Mouse (Mus musculus) ES-Bruce4 (cell line): ENCODE measurements at regions not wholly inside any gene's neighbourhood (a gene's known extent, or its start where the extent isn't known, plus 50 kb on each side); places are given as distances from the start of the nearest gene placed in this dataset.

Experiments
- H3K27ac ChIP-seq: 2 replicates; pipeline ENCODE4 v1.5.1; 2012; ENCODE audit warnings: low read length, inconsistent platforms; ENCODE audit not compliant: insufficient read depth
- H3K27me3 ChIP-seq: 2 replicates; pipeline ENCODE4 v1.6.1; 2012; ENCODE audit warnings: mild to moderate bottlenecking, low read length, inconsistent platforms; ENCODE audit not compliant: control insufficient read depth, poor library complexity, insufficient read depth, severe bottlenecking
- H3K36me3 ChIP-seq: 2 replicates; pipeline ENCODE4 v1.6.1; 2012; ENCODE audit warnings: inconsistent platforms, mild to moderate bottlenecking, low read length, moderate library complexity; ENCODE audit not compliant: control insufficient read depth, poor library complexity, insufficient read depth, severe bottlenecking
- H3K4me1 ChIP-seq: one replicate; pipeline ENCODE4 v1.8.1; 2011; ENCODE audit warnings: low read length; ENCODE audit not compliant: control insufficient read depth, insufficient read depth
- H3K4me3 ChIP-seq: 2 replicates; pipeline ENCODE4 v1.5.1; 2011; ENCODE audit warnings: low read depth, mild to moderate bottlenecking, low read length
- H3K9ac ChIP-seq: 2 replicates; pipeline ENCODE4 v1.6.1; 2012; ENCODE audit warnings: low read depth, mild to moderate bottlenecking, inconsistent platforms; ENCODE audit not compliant: poor library complexity, severe bottlenecking
- H3K9me3 ChIP-seq: replicated peaks from 2 replicates; pipeline ENCODE4 v1.6.1; 2012; ENCODE audit warnings: mild to moderate bottlenecking, low read length, inconsistent platforms; ENCODE audit not compliant: control insufficient read depth, poor library complexity, insufficient read depth, severe bottlenecking
- CTCF ChIP-seq: IDR thresholded peaks from one replicate; pipeline ENCODE4 v1.8.1; 2011; ENCODE audit warnings: low read depth, low read length
- EP300 ChIP-seq: IDR thresholded peaks from 2 replicates; pipeline ENCODE4 v1.6.1; 2011; ENCODE audit warnings: low read depth, low read length; ENCODE audit not compliant: insufficient read depth
- POLR2A ChIP-seq: IDR thresholded peaks from one replicate; pipeline ENCODE4 v1.8.1; 2011; ENCODE audit warnings: low read length; ENCODE audit not compliant: insufficient read depth

DNA sequence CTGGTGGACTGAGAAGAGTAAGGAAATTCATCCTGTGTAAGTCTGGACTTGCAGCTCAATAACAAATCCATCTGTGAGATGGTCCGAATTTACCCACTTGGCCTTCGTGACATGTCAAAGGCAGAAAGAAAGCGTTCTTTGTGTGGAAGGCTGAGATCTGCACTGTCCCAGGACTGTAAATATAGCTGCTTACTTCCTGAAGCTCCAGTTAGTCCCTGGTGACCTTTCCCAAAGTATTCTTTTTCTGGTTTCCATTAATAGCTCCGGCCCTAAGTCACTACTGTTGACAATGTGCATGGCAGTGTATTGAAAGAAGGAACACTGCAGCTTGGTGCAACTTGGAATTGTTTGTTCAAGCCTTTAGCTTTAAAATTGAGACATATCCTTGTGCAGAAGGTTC, 163.2 kb downstream of the Tmx1 start:
- Histone ChIP-seq H3K4me1 (no peaks in the 10 kb centered on the region), H3K27me3 (no peaks in the 10 kb centered on the region; the same call in 1 of the 2 replicates), H3K4me3 (no peak overlapping the region), H3K9ac (no peak overlapping the region), H3K36me3 (no peaks in the 10 kb centered on the region), H3K9me3 (no peaks in the 10 kb centered on the region), H3K27ac (no peak overlapping the region)
- TF ChIP-seq EP300 (no peak), POLR2A (no peak), CTCF (no peak)

DNA sequence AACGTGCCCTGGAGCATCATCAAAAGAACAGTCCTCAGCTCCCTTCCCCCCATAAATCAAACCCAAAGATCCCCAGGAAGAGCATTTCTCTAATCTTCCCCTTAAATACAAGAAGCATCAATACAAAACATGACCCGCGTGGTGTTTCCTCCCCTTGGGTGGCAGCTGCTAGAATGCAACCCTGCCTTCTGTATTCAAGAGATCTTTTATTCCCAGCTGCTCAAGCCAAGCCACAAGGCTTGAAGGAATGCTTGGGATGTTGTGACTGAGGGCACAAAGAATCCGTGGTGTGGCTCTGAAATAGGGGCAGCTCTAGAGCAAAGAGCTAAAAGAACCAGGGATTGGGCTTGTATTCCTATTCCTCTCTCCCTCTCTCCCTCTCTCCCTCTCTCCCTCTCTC, 163.6 kb downstream of the Tmx1 start:
- Histone ChIP-seq H3K4me3 (no peak overlapping the region), H3K9me3 (no peaks in the 10 kb centered on the region), H3K36me3 (no peaks in the 10 kb centered on the region), H3K4me1 (no peaks in the 10 kb centered on the region), H3K27me3 (no peaks in the 10 kb centered on the region; the same call in 1 of the 2 replicates), H3K9ac (no peak overlapping the region), H3K27ac (no peak overlapping the region)
- TF ChIP-seq CTCF (no peak), EP300 (no peak), POLR2A (no peak)

DNA sequence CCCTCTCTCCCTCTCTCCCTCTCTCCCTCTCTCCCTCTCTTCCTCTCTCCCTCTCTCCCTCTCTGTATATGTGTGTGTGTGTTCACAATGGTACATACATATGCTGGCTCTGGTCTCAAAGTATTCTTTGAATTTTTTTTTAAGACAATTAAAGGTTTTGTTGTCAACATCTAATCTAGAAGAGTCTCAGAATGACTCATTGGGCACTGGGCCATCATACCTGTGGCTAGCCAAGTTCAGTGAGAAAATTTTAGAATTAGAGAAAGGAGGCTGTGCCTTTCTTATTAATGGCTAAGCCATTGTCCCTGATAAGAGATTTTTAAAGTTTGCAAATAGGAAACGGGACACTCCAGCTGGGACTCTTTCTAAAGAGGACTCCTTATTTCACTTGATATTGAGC, 164.1 kb downstream of the Tmx1 start:
- TF ChIP-seq POLR2A, result no peak
- TF ChIP-seq CTCF, result no peak
- TF ChIP-seq EP300, result no peak
- no peak overlapping the region for H3K4me3 ChIP-seq

DNA sequence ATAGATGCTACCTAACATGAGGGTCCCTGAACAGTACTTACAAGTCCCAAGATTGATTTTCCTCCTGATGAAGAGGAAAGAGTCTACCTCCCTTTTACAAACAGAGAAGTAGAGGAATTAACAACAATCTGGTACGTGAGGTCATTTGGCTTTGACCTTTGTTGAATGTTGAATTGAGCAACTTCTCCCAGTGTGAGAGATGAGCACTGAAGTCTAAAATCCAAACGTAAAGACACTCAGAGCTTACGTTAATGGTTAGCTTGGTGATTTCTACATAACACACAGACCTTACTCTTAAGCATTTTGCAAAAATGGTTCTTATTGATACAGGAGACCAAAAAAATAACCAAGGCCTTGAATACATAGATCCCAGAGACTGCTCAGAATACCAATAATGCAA, 165.1 kb downstream of the Tmx1 start:
- Histone ChIP-seq H3K9ac (no peak overlapping the region), H3K9me3 (no peaks in the 10 kb centered on the region), H3K4me3 (no peak overlapping the region), H3K27ac (no peak overlapping the region), H3K4me1 (no peaks in the 10 kb centered on the region), H3K27me3 (no peaks in the 10 kb centered on the region; the same call in 1 of the 2 replicates), H3K36me3 (no peaks in the 10 kb centered on the region)
- no peak for TF ChIP-seq EP300
- no peak for TF ChIP-seq POLR2A
- TF ChIP-seq CTCF, result no peak

More for the DNA sequence above, 164.1 kb downstream of the Tmx1 start:
- H3K27me3 ChIP-seq, result no peaks in the 10 kb centered on the region; the same call in 1 of the 2 replicates
- no peaks in the 10 kb centered on the region for H3K4me1 ChIP-seq
- H3K27ac ChIP-seq, result no peak overlapping the region
- H3K36me3 ChIP-seq, result no peaks in the 10 kb centered on the region
- no peaks in the 10 kb centered on the region for H3K9me3 ChIP-seq
- H3K9ac ChIP-seq, result no peak overlapping the region

DNA sequence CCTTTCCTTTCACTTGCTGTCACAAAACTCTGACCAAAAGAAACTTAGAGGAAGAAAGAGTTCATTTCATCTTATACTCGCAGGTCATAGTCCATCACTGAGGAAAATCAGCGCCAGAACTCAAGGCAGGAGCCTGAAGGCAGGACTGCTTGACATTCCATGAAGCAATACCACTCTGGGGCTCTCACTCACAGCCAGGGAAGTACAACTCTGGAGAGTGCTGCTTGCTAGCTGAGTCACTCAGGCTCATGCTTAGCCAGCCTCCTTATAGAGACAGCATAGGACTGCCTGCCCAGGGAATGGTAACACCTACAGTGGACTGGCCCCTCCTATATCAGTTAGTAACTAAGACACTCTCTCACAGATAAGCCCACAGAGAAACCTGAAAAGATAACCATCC, 166.5 kb downstream of the Tmx1 start:
- Histone ChIP-seq H3K27ac (no peak overlapping the region), H3K4me3 (no peak overlapping the region), H3K27me3 (no peaks in the 10 kb centered on the region; the same call in 1 of the 2 replicates), H3K4me1 (no peaks in the 10 kb centered on the region), H3K9ac (no peak overlapping the region), H3K9me3 (no peaks in the 10 kb centered on the region), H3K36me3 (no peaks in the 10 kb centered on the region)
- TF ChIP-seq POLR2A (no peak), EP300 (no peak), CTCF (no peak)

DNA sequence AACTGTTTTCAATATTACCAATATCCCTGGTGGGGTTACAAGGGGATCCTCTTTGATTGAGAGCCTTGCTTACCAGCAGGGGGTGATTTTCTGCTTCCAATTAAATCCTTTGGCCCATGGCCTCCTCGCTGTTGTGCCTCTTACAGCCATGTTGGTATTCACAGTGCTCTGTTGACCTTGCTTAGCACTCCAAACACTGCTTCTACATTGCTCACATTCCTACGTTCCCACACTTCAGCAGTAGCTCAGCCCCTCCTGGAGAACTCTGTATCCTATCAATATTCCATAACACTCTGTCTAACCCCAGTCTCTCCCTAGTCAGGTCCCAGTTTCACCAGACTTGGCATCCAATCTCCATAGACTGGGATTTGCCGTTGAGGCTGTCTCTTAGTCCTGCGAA, 169.1 kb downstream of the Tmx1 start:
- Histone ChIP-seq H3K9ac (no peak overlapping the region), H3K4me3 (no peak overlapping the region)

More for the DNA sequence above, 169.1 kb downstream of the Tmx1 start:
- Histone ChIP-seq H3K27me3 (no peaks in the 10 kb centered on the region), H3K9me3 (no peaks in the 10 kb centered on the region), H3K27ac (no peak overlapping the region), H3K4me1 (no peaks in the 10 kb centered on the region), H3K36me3 (no peaks in the 10 kb centered on the region)
- TF ChIP-seq EP300 (no peak), CTCF (no peak), POLR2A (no peak)
